Mouse (Mus musculus): ENCODE data around the gene Fam8a1. TPM values are rescaled to one million over a fixed set of nuclear protein-coding genes. Genes with fewer than 3 reads are reported as not detected.

Fam8a1 gene
- total RNA-seq, 2 experiments from 2014 or later: 36.4 to 37.4 TPM

Other genes with a start within 250 kb of the Fam8a1 start
- gene Cap2, start 167.7 kb upstream of the Fam8a1 start, total RNA-seq (2021): 100 to 1,000 TPM; 141 to 147 TPM
- gene Nup153, start 58.4 kb downstream of the Fam8a1 start, total RNA-seq (2021): 10 to 100 TPM; 29.0 to 41.1 TPM

Measured in heart, postnatal 36 days (tissue).